Mouse (Mus musculus): ENCODE results near the gene Kif1bp. TPM values are rescaled to one million over a fixed set of nuclear protein-coding genes. Genes with fewer than 3 reads are reported as not detected.
A peak's percentile ranks its signal among the peaks of the same experiment; 100 is the strongest.
"Not testable (repeated sequence)": the region's sequence is repeated elsewhere in the genome, so short reads cannot be mapped to it uniquely, and the experiment has no call there.

The Kif1bp gene
- 8.8 and 12.1 TPM in 2 replicates for polyA plus RNA-seq (2012; rRNA removed)

- DNase-seq (ENCODE audit: low read depth, low spot score) = peak; percentile 98
- WGBS = 6% methylated on average over 33 of the region's 33 CpGs
These were observed at the start of gene Kif1bp for GRCm38 (mm10) chr10:62578338-62579100. Gene Kif1bp (minus strand): TSS chr10:62578457.

- 89% methylated on average over 3 of the region's 3 CpGs for WGBS
- DNase-seq (ENCODE audit: low read depth, low spot score) = no peak
These were observed 25.9 kb upstream of the Kif1bp start for GRCm38 (mm10) chr10:62604161-62604560.

GRCm38 (mm10) chr10:62603233-62604030 lies 25.2 kb upstream of the Kif1bp start:
- DNase-seq (ENCODE audit: low read depth, low spot score) = no peak
- 70% methylated on average over 12 of the region's 12 CpGs for WGBS

GRCm38 (mm10) chr10:62602177-62603040 lies 24.2 kb upstream of the Kif1bp start, which contains the start of gene Ddx21:
Gene Ddx21 (minus strand): TSS chr10:62602281.
- peak; percentile 82 for DNase-seq (ENCODE audit: low read depth, low spot score)
- 2% methylated on average over 53 of the region's 53 CpGs for WGBS

- WGBS = 1% methylated on average over 23 of the region's 23 CpGs
- no peak for DNase-seq (ENCODE audit: low read depth, low spot score)
These were observed 23.5 kb upstream of the Kif1bp start for GRCm38 (mm10) chr10:62601833-62602176.

- no peak for DNase-seq (ENCODE audit: low read depth, low spot score)
These were observed 23.0 kb upstream of the Kif1bp start for GRCm38 (mm10) chr10:62601053-62601791.

GRCm38 (mm10) chr10:62600056-62600455 lies 21.8 kb upstream of the Kif1bp start:
- DNase-seq (ENCODE audit: low read depth, low spot score) = no peak
- WGBS = 75% methylated on average over 6 of the region's 6 CpGs

More at GRCm38 (mm10) chr10:62601053-62601791, 23.0 kb upstream of the Kif1bp start:
- WGBS = 10% methylated on average over 20 of the region's 20 CpGs

GRCm38 (mm10) chr10:62599311-62599710 lies 21.1 kb upstream of the Kif1bp start:
- not testable (repeated sequence) for DNase-seq (ENCODE audit: low read depth, low spot score)
- WGBS = 93% methylated on average over 3 of the region's 3 CpGs

- 90% methylated on average over 7 of the region's 7 CpGs for WGBS
- no peak for DNase-seq (ENCODE audit: low read depth, low spot score)
These were observed 14.2 kb upstream of the Kif1bp start for GRCm38 (mm10) chr10:62592496-62592895.

- DNase-seq (ENCODE audit: low read depth, low spot score) = peak; percentile 87
- 18% methylated on average over 6 of the region's 6 CpGs for WGBS
These were observed 11.9 kb upstream of the Kif1bp start for GRCm38 (mm10) chr10:62590200-62590599.

GRCm38 (mm10) chr10:62588616-62589015 lies 10.4 kb upstream of the Kif1bp start:
- 70% methylated on average over 4 of the region's 4 CpGs for WGBS
- no peak for DNase-seq (ENCODE audit: low read depth, low spot score)

GRCm38 (mm10) chr10:62583245-62583644 lies 5.0 kb upstream of the Kif1bp start:
- no peak for DNase-seq (ENCODE audit: low read depth, low spot score)
- WGBS = 77% methylated on average over 1 of the region's 1 CpGs

- 78% methylated on average over 7 of the region's 7 CpGs for WGBS
- DNase-seq (ENCODE audit: low read depth, low spot score) = no peak
These were observed 4.4 kb upstream of the Kif1bp start for GRCm38 (mm10) chr10:62582701-62583100.

- no peak for DNase-seq (ENCODE audit: low read depth, low spot score)
- WGBS = 86% methylated on average over 17 of the region's 17 CpGs
These were observed 4.0 kb upstream of the Kif1bp start for GRCm38 (mm10) chr10:62582263-62582662.

- not testable (repeated sequence) for DNase-seq (ENCODE audit: low read depth, low spot score)
- WGBS = 90% methylated on average over 12 of the region's 13 CpGs
These were observed 872 bp upstream of the Kif1bp start for GRCm38 (mm10) chr10:62579129-62579528.

GRCm38 (mm10) chr10:62577673-62578337 lies 452 bp downstream of the Kif1bp start:
- DNase-seq (ENCODE audit: low read depth, low spot score) = no peak
- 2% methylated on average over 54 of the region's 54 CpGs for WGBS

GRCm38 (mm10) chr10:62575001-62575400 lies 3.3 kb downstream of the Kif1bp start:
- DNase-seq (ENCODE audit: low read depth, low spot score) = no peak
- 92% methylated on average over 13 of the region's 13 CpGs for WGBS

- WGBS = 85% methylated on average over 7 of the region's 7 CpGs
These were observed 8.0 kb downstream of the Kif1bp start for GRCm38 (mm10) chr10:62570126-62570871.

More at GRCm38 (mm10) chr10:62570126-62570871, 8.0 kb downstream of the Kif1bp start:
- no peak for DNase-seq (ENCODE audit: low read depth, low spot score)
